Mouse (Mus musculus): ENCODE measurements around the gene 4933417A18Rik.
"Not testable (repeated sequence)": the region's sequence is repeated elsewhere in the genome, so short reads cannot be mapped to it uniquely, and the experiment has no call there.

4933417A18Rik gene

DNA sequence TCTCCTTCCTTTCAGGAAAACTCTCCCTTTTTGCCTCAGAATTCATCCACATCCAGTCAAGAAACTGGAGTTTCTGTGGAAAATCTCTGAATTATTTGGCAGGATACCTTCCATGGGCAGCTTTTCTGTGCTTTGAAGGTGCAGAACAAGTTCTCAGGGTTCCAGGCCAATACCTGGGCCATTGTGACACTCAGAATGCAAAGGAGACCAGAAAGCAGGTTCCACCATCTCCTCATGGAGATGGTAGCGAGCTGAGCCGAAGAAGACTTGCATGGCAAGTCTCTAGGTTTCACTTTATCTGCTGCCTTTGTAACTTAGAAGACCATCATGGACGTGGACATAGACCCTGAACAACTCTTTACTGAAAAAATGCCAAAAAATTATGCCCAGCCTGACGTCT lies at the start of gene 4933417A18Rik, which contains the start of gene Fam217a:
TSS of gene 4933417A18Rik (plus strand) at position 200 of the 400 bp plus-strand sequence.
TSS of gene Fam217a (minus strand) at position 101 of the 400 bp plus-strand sequence.
- DNase-seq (ENCODE audit: low read depth, low spot score), result no peak

DNA sequence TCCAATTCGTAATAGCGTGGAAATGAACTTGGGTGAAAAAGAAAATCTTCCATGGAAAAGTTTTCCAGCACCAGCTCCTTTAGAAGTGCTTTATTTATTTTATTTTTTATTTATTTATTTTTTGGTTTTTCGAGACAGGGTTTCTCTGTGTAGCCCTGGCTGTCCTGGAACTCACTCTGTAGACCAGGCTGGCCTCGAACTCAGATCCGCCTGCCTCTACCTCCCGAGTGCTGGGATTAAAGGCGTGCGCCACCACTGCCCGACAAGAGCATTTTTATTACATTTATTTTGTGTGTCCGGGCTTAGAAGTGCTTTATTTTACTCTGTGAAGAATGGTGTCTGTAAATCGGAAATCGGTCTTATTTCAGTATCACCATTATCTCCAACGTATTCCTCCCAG lies 49.5 kb upstream of the 4933417A18Rik start:
- not testable (repeated sequence) for DNase-seq (ENCODE audit: low read depth, low spot score)

DNA sequence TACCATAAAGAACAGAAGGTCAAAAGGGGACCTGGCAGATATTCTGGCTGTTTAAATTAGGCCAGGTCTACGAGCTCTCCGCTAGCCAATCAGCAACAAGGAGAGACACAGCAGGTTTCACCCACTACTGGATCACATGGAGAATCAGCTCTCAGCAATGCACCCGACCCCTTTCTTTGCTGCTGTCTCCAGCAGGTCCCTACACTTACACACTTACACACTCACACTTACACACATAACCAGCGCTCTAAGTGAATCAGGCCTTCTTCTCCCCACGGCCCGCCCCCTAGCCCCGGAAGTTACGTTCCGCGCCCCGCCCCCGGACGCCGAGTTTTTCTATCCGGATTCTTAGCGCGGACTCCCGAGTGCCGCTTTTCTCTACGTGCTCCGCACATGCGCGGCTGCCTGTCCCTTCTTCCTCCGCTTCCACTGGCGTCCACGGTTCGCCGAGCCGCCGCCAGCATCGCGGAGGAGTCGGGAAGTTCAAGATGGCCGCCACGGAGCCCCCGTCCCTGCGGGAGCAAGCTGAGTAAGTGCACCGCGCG lies 49.0 kb upstream of the 4933417A18Rik start, which contains the start of gene Prpf4b:
TSS of gene Prpf4b (plus strand) at position 137 of the 545 bp plus-strand sequence.
- peak; percentile 85 for DNase-seq (ENCODE audit: low read depth, low spot score)

DNA sequence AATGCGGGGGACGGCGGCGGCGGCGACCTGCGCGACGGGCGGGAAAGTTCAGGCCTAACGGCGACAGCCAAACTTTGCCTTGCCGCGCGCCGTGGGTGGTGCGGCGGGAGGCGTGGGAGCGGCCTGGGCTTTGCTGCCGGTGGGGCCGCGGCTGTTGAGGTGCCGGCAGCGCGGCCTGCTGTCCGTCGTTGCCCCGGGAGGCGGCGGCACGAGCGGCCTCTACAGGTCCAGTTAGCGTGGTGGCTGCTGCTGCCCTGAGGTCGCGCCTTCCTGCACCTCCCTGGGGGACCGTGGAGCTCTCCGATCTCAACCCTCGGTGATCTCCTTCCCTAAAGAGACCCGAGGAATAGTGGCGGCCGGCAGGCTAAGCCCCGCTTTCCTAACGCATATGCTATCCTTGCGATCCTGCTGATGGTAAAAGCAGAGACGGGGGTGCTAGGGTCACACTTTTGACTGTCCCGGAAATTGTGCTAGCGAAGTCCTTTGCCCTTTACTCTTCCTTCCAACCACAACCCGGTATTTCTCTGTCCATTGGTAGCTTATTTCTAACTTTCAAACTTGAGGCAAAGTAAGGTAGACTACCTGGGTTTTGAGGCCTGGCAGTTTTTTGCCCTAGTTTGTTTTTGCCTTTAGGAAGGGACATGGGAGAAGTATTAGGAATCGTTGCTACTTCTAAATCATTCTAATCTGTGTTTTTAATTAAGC lies 48.3 kb upstream of the 4933417A18Rik start:
- peak; percentile 39 for DNase-seq (ENCODE audit: low read depth, low spot score)

DNA sequence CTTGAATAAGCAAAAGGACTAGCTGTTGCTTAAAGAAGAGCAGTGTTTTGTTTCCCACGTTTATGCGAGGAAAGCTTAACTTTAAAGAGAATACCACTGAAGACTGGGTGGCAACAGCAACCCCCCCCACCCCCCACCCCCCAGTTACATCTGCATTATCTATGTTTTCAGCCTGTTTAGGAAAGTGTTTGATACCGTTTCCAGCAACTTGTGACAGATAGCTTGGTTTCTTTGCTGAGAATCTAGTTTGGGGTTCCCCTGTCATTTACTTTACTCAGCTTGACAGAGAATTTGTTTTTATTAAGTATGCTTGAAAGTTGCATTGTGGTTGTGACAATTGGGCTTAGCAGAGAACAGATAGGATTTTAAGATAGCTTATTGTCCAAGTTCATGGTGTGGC lies 47.7 kb upstream of the 4933417A18Rik start:
- no peak for DNase-seq (ENCODE audit: low read depth, low spot score)

DNA sequence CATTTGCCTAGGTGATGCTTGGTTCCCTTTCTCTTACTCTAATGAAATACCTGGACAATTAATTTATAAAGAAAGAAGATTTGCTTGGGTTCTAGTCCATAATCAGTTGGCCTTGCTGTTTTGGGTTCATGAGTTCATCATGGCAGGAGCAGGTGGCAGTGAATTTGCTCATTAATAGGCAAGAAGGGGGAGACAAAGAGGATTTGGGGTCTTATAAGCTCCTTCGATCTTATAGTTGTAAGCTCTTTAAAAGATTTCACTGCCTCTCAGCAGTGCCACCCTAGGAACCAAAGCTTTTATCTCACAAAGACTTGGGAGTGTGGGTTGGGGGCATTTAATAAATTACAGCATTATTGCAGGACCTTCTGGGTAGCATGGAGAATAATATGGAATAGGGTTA lies 31.3 kb upstream of the 4933417A18Rik start:
- DNase-seq (ENCODE audit: low read depth, low spot score), result no peak

DNA sequence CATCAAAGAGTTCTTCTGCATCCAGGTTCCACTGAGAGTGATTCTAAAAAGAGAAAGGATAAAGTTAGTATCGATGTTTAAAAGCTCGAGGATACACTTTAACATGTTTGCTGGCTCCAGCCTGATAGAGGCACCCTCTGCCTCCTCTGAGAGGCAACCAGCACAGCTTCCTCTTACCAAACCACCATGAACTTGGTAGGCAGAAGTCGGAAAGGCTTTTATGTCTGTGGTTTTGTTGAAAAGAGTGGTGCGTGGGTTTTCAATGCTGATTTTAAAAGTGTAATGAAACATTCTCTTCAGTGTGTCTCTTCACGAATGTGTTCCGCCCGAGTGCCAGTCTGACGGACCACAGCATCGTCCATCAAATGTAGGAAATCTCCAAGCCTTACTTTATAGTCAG lies 9.6 kb upstream of the 4933417A18Rik start:
- DNase-seq (ENCODE audit: low read depth, low spot score), result no peak

DNA sequence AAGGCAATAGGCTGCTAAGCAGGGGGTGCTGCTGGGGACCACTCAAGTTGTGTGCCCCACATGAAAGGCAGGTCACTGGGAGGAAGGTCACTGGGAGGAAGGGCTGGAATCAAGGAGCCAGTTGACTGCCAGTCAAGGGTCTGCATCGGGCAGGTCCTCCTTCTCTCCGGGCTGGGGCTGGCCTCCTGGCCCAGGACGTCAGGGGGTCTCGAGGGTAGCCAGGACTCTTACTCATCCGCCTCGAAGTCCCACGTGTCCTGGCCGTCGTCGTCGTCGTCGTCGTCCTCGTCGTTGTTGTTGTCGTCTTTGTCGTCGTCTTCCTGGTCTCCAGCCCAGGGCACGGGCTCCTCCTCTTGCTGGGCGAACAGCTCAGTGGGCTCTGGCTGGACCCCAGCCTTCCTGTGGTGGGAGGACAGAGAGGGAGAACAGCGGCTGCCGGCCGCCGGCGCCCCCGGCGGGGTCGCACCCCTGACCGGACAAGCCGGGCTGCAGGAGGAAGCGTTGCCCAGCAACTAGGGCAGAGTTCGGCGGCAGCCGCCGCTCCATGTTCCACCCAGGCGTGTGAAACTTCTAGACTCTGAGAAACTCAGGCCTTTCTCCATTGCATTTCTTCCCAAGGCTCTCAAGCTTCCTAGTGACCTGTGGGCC lies 7.6 kb upstream of the 4933417A18Rik start:
- no peak for DNase-seq (ENCODE audit: low read depth, low spot score)

DNA sequence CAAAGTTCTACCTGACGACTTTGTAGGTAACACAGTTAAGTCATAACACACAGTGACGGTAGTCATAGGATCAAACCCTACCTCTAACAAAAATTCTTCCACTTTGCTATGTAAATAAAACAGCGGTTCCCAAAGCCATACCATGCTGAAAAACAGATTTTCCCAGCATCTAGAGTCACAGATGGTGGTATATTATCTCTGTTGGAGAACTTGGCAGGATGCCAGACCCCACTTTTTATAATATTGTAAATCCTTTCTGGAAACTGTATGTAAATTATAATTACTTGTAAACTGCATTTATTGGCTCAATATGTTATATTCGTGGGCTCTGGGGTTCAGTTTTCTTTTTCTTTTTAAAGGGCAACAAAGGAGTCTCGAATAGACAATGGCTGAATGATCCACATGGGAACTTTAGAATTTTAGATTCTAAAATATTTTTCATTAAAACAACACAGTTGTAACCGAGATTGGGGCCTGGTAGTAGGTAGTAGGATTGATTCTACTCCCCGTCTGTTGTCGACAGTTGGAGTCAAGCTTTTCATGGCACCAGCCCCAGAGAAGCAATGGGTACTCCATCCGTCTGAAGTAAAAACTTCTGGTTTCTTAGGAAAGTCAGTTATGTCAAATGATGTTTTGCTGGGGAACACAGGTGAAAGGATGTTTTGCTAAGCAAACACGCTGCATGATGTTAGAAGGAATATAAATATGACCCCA lies 10.9 kb downstream of the 4933417A18Rik start:
- no peak for DNase-seq (ENCODE audit: low read depth, low spot score)

DNA sequence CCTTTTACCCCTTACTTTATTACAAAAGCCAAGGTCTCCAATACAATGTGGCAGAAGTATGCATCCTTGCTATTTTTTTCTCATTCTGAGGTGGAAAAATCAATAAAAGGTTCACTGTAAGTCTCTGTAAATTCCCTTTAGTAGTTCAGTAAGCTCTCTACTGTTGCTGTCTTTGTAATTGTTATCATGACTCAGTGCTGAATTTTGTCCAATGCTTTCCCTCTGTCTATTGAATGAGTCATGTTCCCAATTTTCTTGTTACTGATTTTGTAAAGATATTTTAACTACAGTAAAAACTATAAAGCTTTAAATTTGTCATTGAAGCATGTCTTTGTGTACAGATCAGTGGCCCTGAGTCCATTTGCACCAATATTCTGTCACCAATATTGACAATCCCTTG lies 18.2 kb downstream of the 4933417A18Rik start:
- no peak for DNase-seq (ENCODE audit: low read depth, low spot score)

DNA sequence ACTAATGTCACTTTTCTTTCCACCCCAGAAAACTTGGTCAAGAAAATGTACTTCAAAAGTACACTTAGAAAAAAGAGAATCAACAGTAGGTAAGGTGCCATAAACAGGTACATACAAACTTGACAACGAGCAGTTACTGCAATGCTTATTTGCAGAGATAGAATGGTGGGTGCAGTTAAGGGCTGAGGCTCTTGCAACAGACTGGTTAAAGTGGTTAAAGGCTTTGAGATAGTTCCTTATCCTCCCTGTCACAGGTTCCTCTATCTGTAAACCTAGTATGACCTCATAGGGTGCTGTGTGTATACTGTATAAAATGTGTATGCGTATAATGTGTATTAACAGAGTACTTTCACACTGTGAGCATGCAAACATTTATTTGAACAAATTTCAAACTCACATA lies 27.2 kb downstream of the 4933417A18Rik start:
- not testable (repeated sequence) for DNase-seq (ENCODE audit: low read depth, low spot score)

DNA sequence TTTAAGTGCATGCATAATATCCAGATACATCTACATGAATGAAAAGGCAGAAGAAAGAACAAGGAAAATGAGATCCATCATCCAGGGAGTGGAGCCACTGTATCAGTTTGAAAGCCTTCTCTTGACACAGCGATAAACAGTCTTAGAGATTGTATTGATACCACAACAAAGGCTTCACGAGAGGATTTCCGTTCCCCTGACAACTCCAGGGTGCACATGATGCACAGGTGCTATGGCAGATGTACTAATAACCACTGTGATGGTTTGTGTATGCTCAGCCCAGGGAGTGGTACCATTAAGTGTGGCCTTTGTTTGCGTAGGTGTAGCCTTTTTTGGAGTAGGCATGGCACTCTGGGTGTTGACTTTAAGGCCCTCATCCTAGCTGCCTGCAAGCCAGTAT lies 32.7 kb downstream of the 4933417A18Rik start:
- DNase-seq (ENCODE audit: low read depth, low spot score), result no peak

DNA sequence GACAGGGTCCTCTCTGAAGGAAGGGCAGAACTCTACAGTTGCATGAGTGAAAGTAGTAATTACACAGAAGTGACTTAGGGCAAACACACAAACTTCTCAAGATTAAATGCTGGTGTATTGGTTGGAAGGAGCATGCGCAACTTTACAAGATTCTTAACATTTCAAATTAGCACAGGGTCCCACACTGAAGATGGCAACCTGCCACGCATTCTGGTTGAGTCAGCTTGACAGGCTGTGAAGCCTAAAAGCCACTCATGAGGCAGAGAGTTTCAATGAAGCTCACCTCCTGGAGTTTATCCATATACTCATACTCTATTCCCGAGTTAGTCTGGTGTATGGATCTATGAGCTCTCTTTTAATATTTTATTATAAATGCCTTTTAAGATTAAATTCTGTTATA lies 33.9 kb downstream of the 4933417A18Rik start:
- not testable (repeated sequence) for DNase-seq (ENCODE audit: low read depth, low spot score)

DNA sequence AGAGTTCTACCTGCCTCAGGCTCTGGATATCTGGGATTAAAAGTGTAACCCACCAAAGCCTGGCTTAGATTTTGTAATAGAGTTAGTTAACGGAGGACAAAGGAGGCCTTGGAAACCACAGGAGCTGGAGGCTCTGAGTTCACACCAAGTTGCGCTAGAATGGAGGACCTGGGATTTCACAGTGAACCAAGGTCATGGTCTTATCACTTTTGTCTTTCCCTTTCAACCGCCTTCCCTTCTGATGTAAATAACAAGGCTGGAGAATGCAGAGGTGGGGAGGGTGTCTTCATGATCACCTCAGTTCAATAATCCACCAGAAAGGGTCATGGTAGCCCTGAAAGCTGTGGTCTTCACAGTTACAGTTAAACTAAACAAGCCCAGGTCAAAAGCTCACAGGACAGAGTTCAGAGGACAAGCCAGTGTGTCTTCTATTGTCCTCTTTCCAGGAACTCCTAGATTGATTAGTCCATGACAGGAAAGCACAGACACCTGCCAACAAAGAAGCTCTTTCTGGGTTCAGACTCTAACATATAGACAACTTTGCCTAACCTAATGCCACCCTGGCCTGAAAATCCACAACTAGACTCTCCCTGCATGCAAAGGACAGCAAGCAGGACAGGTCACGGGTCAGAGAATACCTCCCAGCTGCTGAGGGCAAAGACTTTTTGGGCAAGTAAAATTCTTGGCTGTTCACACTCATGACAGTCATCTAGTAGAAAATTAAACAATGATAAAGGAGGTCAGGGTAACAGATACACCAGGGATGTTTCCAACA lies 37.0 kb downstream of the 4933417A18Rik start:
- no peak for DNase-seq (ENCODE audit: low read depth, low spot score)

DNA sequence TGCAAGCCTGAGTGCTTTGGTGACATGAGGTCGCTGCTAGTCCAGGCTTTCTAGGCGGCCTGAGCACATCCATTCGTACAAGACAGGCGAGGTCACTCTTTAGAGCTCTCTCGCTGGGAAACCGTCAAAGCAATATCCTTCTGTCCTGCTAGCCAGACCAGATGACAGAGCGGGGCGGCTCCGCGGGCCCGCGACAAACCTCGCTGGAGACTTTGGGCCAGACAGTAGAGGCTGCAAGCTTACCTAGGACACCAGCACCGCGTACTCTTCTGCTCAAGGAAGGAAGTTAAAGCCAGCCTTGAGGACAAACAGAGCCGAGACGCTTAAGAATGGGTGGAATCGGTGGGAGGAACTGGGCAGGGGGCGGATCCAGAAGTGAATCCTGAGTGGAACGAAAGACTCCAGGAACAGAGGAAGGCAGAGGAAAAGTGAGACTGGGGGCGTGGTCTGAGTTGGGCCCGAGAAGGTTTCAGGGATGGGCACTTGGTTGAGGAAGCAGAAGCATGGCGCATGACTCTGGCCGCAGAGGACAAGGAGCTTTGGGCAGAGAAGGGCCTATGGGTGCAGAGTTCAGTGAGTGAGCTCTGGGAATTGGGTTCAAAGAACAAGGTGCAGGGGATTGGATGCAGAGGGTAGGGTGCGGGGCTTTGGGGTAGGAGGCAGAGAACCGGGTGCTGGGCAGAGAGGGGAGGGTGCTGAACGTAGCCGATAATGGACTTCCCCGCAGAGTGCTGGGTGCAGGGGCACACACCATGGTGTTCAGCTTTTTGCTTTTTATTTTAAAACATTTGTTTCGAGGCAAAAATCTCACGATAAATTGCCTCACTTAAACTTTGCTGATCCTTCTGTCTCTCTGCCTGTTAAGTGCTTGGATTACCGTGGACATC lies 39.5 kb downstream of the 4933417A18Rik start, which contains the start of gene Eci3:
TSS of gene Eci3 (minus strand) at position 300 of the 887 bp plus-strand sequence.
- peak; percentile 40 for DNase-seq (ENCODE audit: low read depth, low spot score)

DNA sequence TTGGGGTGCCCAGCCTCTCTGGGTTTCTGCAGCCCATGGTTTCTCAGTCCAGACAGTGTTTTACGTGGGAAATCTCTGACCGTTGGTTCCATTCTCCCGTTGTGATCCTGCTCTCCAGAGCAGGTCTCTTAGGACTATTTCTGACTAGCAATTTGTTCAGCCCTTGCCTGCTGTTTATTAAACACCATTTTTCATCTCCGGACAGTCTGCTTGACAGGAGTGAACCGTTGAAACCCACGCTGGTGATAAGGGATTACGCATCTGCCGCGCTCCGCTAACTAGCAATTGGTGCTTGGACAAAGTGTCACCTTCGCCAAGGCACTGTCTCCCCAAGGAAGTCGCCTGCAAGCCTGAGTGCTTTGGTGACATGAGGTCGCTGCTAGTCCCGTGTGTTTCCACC lies 40.2 kb downstream of the 4933417A18Rik start:
- no peak for DNase-seq (ENCODE audit: low read depth, low spot score)

DNA sequence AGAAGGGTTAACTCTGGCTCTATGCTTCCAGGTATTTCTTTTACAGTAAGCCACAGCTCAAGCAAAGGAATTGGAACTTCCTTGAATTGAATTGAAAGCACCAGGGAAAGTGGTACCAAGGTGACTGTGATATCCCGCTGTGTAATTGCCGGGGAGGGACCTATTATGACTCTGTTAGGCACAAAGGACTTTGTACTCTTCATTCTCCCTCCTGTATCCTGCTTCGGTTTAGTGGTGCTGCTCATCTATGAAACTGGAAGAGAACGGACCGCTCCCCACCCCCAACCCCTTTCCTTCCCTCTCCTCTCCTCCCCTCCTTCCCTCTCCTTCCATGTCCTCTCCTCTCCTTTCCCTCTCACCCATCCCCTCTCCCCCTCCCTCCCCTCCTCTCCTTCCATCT lies 40.7 kb downstream of the 4933417A18Rik start:
- peak; percentile 9 for DNase-seq (ENCODE audit: low read depth, low spot score)

DNA sequence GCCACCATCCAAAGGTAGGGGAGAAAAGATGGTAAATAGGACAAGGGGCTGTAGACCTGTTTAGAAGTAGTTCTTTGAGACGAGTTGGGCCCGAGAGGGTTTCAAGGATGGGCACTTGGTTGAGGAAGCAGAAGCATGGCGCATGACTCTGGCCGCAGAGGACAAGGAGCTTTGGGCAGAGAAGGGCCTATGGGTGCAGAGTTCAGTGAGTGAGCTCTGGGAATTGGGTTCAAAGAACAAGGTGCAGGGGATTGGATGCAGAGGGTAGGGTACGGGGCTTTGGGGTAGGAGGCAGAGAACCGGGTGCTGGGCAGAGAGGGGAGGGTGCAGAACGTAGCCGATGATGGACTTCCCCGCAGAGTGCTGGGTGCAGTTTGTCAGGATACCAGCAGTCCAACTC lies 41.4 kb downstream of the 4933417A18Rik start:
- DNase-seq (ENCODE audit: low read depth, low spot score), result not testable (repeated sequence)

DNA sequence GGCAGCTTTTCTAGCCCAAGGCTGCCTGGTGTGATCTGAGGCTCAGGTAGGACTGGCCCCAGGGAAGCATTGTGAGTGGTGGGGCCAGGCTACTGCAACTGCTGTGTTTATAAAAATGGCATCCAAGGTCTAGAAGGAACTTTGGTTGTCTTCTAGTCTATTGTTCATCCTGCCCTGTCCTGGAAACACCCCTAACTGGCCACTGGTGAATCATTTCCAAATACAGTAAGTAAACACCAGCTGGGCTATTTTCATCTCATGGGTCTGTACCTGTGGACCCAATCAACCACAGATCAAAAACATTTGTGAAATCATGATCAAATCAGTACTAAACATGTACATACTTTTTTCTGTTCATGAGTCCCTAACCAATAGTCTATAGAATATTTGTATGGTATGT lies 48.2 kb downstream of the 4933417A18Rik start:
- not testable (repeated sequence) for DNase-seq (ENCODE audit: low read depth, low spot score)

DNA sequence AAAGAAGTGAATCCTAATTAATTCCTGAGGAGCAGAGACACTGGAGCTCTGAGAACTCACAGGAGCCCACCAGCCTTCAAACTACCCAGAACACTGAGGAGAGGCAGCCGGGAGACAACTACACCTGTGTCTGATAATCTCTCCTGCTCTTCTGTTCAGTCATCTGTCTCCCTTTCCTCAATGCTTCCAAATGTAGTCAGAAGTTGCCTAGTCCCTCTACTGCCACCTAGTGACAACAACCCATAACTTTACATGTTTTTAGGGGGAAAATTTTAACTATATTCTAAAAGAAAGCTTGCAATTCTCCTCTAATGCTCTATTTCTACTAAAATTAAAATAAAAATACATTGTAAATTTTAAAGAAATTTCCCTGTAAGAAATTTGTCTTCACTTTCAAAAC lies 48.9 kb downstream of the 4933417A18Rik start:
- DNase-seq (ENCODE audit: low read depth, low spot score), result no peak

Data from forelimb bud, embryonic 11.5 days (tissue).